Mouse (Mus musculus) kidney, postnatal 4 days (tissue): ENCODE results near the gene Cars2.
"Not testable (repeated sequence)": the region's sequence is repeated elsewhere in the genome, so short reads cannot be mapped to it uniquely, and the experiment has no call there.

Experiments used
- DNase-seq, 2 experiments: peaks; one replicate each; pipeline ENCODE4 v3.0.0; 2021; ENCODE audit warnings: mixed read lengths in 2 of 2

Gene Cars2

GRCm38 (mm10) chr8:11506802-11507201 is 43.8 kb downstream of the Cars2 start:
- peak; percentile 81 to 84 for DNase-seq

GRCm38 (mm10) chr8:11506074-11506473 is 44.5 kb downstream of the Cars2 start:
- DNase-seq, result no peak

GRCm38 (mm10) chr8:11503476-11504232 is 46.9 kb downstream of the Cars2 start:
- DNase-seq, result no peak

- no peak for DNase-seq
Measured at GRCm38 (mm10) chr8:11498786-11499485, 51.6 kb downstream of the Cars2 start.

GRCm38 (mm10) chr8:11498281-11498680 is 52.3 kb downstream of the Cars2 start:
- no peak for DNase-seq

GRCm38 (mm10) chr8:11497017-11497990 is 53.3 kb downstream of the Cars2 start, which contains the start of gene Naxd:
Naxd (plus strand) TSS chr8:11497506.
- DNase-seq, result peak; percentile 91 to 95

GRCm38 (mm10) chr8:11492340-11492739 is 58.2 kb downstream of the Cars2 start:
- DNase-seq, result not testable (repeated sequence)

- DNase-seq, result no peak
Measured at GRCm38 (mm10) chr8:11487229-11487628, 63.4 kb downstream of the Cars2 start.

- DNase-seq, result peak; percentile 89 to 90
Measured at GRCm38 (mm10) chr8:11486142-11486541, 64.4 kb downstream of the Cars2 start.

GRCm38 (mm10) chr8:11482537-11482936 is 68.0 kb downstream of the Cars2 start:
- peak in 1 of 2 experiments; percentile 56 for DNase-seq

GRCm38 (mm10) chr8:11481876-11482275 is 68.7 kb downstream of the Cars2 start:
- DNase-seq, result no peak

GRCm38 (mm10) chr8:11479591-11479990 is 71.0 kb downstream of the Cars2 start:
- peak; percentile 35 to 57 for DNase-seq

GRCm38 (mm10) chr8:11478807-11479527 is 71.6 kb downstream of the Cars2 start:
- peak; percentile 41 to 63 for DNase-seq

- DNase-seq, result peak; percentile 91 to 93
Measured at GRCm38 (mm10) chr8:11477811-11478761, 72.5 kb downstream of the Cars2 start, which contains the start of gene Rab20. Rab20 (minus strand) TSS chr8:11478710.

- DNase-seq, result no peak
Measured at GRCm38 (mm10) chr8:11477178-11477553, 73.4 kb downstream of the Cars2 start.

- DNase-seq, result peak; percentile 65 to 80
Measured at GRCm38 (mm10) chr8:11476338-11477177, 74.0 kb downstream of the Cars2 start.

GRCm38 (mm10) chr8:11475876-11476275 is 74.7 kb downstream of the Cars2 start:
- no peak for DNase-seq

GRCm38 (mm10) chr8:11475397-11475796 is 75.2 kb downstream of the Cars2 start:
- no peak for DNase-seq

GRCm38 (mm10) chr8:11473072-11473471 is 77.5 kb downstream of the Cars2 start:
- DNase-seq, result peak; percentile 73 to 83

- peak; percentile 70 to 76 for DNase-seq
Measured at GRCm38 (mm10) chr8:11471309-11471708, 79.3 kb downstream of the Cars2 start.
